Mouse (Mus musculus): ENCODE data around the gene Tnfrsf22.
A peak's percentile ranks its signal among the peaks of the same experiment; 100 is the strongest.

Gene Tnfrsf22

DNA sequence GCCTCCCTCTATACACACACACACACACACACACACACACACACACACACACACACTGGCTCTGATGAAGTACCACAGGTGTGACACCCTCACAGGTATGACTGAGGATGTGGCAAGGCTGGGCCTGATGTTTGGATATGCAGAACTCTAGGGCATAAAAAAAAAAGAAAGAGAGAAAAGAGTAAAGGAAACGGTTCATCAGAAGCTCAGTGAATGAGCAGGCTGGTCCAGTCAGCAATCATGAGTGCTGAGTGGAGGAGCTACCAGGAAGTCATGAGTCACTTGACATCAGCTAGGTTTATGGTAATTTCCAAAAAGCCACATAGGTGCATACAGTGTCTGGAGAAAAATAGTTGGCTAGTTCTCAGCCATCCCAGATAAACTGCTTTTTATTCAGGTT lies 20.0 kb downstream of the Tnfrsf22 start:
- DNase-seq, result no peak

DNA sequence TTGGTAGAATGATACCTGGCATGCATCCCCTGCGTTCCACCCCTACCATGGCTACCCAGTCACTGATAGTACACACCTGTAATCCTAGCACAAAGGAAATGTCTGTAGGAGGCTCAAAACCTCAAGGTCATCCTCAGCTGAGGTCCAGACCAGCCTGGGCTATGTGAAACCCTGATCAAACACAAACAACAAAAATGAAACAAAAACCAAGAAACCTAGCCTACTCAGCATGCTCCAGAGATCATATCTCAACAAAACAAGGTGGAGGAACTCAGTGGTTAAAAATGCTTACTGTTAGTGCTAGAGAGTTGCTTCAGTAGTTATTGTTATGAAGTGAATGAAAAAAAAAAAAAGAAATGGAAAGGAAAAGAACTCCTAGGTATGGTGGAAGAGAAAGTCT lies 20.9 kb downstream of the Tnfrsf22 start, which contains the start of gene Tnfrsf26:
Gene Tnfrsf26 (minus strand): TSS at position 183 of the 400 bp plus-strand sequence.
- DNase-seq, result no peak

DNA sequence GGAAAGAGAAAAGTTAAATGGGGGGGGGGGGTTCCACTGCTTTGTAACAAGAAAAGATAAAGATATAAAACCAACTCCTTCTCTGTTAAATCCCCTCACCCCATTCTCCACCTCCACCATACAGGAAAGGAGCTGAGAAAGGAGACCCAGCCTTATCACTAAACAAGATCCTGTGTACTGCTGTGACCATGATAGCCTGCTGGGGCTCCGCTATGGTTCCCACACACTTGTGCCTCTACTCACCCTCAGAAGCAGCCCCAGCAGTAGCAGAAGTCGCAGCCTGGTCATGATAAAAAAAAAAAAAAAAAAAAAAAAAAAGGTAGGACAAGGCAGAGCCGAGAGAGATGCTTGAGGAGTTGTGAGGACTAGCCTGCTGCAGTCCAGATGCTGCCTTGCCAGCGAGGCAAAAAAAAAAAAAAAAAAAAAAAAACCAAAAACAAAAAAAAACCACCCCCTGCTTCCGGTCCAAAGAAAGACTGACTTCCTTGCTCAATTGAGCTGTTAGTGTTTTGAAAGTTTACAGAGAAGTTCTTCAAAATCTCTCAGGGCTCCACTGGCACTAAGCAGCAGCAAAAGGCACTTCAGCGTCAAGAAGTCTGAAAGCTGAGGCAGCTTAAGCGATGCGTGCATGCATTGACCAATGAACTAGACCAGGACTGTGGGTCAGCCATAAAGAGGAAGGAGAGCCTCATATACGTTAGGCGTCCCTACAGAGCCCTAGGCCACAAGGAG lies 21.7 kb downstream of the Tnfrsf22 start:
- DNase-seq, result no peak

GRCm38 (mm10) chr7:143626178-143626577 lies 23.3 kb downstream of the Tnfrsf22 start:
- DNase-seq, result no peak

- no peak for DNase-seq
Measured at GRCm38 (mm10) chr7:143625151-143625550, 24.3 kb downstream of the Tnfrsf22 start.

DNA sequence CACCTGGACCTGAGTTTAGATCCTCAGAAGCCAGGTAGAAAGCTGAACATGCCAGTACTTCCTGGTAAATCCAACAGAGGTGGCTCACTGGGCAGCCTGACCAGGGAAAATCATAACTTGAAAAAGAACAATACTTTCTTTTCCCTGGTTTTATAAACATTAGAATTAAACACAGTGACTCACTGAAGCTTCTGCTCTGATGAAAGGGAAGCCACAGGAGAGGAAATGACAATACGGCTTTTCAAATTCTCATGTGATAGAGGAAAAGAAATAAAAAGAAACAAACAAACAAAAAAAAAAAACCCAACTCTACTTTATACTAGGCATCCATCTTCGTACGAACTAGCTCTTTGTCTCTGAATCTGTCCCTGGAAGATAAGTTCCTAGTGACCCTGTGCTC lies 24.9 kb downstream of the Tnfrsf22 start:
- no peak for DNase-seq

DNA sequence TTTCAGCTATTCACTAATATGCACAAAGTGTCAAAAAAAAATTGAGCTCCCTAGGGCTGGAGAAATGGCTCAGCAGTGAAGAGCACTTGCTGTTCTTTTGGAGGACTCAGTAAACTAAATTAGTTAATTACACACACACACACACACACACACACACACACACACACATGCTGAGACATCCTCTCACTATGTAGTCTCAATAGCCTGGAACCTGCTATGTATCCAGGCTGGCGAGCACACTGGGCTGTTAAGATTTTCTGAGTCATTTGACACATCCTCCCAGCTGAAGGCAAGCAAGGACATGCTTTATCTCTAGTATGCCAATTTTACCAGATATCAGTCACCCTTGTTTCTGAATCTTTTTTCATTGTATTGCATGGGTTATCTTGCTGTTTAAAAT lies 28.5 kb downstream of the Tnfrsf22 start:
- DNase-seq, result no peak

DNA sequence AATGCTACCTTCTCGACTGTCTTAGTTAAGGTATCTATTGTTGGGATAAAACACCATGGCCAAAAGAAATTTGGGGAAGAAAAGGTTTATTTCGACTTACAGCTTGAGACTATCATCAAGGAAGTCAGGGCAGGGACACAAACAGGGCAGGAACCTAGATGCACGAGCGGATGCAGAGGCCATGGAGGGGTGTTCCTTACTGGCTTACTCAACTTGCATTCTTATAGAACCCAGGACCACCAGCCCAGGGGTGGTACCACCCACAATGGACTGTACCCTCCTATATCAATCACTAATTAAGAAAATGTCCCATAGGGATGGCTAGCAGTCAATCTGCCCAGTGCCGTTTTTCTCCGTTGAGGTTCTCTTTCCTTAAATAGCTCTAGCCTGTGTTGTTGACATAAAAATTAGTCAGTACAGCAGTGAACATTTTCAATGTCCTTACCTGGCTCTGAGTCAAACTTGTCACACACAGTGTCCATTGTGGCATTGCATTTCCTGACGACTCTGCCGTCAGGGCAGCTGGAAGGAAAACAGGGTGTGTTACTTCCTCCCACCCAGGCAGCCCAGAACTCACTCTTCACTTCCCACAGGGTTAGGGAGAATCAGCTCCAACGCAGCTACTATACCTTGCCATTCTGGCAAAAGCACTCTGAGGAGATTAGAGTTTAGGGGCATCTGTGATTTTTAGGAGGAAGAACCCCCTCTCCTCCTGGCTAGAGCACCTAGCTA lies 34.9 kb downstream of the Tnfrsf22 start:
- DNase-seq, result no peak

DNA sequence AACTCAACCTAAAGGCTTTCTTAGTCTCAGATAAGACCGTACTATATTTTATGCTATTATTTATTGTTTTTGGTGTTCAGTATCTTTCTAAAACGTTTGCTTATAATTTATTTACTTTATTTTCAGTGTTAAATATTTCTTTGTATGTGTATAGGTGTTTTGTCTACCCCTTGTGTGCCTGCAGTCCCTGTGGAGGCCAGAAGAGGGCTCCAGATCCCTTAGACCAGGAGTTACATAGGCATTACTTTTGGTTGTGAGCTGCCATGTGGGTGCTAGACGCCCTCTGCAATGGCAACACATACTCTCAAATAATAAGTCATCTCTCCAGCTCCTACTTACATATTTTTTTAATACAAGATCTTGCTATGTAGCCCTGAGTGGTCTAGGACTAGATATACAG lies 37.2 kb downstream of the Tnfrsf22 start:
- no peak for DNase-seq

DNA sequence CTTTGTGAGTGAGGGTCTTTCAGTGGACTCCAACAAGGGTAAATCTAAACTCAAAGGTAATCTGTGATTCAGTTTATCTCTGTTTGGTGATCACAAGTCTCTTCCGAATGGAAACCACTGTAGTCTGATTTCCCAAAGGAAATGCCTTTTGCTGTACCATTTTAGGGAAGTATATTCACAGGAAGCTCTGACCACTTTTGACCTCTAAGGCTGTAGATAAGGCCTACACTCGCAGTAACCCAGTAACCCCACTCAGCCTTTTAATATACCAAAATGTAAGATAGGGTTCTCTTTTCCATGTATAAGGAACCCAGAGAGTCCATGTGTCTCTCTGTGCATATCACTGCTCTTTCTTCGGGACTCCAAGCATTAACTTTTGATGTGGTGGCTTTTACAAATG lies 44.1 kb downstream of the Tnfrsf22 start:
- DNase-seq, result no peak

- no peak for DNase-seq
Measured at GRCm38 (mm10) chr7:143604889-143605288, 44.6 kb downstream of the Tnfrsf22 start.

DNA sequence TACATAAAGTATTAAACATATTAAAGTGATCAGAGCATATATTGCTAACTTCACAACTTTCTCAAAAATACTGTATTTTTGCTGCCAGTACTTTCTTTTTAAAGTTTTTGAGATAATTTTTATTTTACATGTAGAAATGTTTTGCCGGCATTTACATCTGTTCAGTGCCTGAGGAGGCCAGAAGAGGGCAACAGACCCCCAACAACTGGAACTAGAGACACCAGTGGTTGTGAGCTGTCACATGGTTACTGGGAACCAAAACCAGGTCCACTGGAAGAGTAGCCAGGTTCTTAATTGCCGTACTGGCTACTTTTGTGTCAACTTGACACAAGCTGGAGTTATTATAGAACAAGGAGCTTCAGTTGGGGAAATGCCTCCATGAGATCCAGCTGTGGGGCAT lies 47.8 kb downstream of the Tnfrsf22 start:
- DNase-seq, result no peak

GRCm38 (mm10) chr7:143600231-143600740 lies 49.2 kb downstream of the Tnfrsf22 start:
- DNase-seq, result no peak

DNA sequence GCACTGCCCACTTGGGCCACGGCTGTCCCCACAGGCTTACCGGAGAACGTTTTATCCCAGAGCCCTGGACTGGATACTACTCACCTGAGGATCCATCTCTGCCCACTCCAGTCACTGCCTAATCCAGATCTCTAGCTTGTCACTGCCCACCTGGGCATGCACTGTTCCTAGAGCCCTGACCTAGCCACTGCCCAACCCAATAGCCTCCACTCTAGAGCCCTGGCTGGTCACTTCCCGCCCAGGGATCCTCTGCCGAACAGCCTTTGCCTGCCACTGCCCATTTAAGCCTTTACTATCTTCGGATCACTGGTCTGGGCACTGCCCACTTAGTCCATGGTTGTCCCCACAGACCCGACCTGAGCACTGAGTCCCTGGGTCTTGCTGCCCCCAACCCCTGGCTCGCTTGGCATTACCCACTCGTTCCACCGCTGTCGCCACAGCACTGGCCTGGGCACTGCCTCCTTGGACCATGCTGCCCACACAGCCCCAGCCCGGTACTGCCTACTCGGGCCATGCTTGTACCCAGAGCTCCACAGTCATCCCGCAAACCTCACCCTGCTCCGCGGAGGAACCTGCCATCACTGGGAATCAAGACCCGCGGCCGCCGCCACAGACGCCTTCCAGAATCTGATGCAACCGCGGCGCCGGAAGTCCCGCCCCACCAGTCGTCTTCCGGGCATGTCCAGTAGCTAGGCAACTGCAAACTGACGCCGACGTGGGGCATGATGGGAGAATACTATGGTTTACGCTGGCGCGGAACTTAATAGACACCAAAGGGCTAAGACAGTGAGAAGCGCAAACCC lies 49.8 kb downstream of the Tnfrsf22 start, which contains the start of gene Cars:
Gene Cars (minus strand): TSS at position 663 of the 803 bp plus-strand sequence.
- peak; percentile 94 for DNase-seq

DNA sequence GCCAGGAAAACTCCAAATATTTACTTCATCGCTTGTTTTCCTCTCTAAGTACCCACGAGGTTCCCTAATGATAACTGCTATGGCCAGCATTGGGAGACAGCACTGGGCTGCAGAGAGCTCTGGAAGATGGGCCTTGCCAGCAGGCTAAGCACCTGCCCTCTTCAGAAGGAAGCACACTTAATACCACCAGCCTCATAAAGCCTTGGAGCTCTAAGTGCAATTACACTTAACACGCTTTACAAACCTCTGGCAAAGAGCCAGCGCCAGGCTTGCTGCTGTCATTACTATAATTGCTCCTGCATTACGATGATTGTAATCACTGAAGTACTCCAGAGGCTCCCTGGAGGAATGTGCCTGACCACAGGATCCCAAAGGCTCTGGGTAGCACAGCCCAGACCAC lies 54.6 kb downstream of the Tnfrsf22 start:
- no peak for DNase-seq

- DNase-seq, result no peak
Measured at GRCm38 (mm10) chr7:143592255-143592654, 57.2 kb downstream of the Tnfrsf22 start.

GRCm38 (mm10) chr7:143588006-143588405 lies 61.5 kb downstream of the Tnfrsf22 start:
- no peak for DNase-seq

DNA sequence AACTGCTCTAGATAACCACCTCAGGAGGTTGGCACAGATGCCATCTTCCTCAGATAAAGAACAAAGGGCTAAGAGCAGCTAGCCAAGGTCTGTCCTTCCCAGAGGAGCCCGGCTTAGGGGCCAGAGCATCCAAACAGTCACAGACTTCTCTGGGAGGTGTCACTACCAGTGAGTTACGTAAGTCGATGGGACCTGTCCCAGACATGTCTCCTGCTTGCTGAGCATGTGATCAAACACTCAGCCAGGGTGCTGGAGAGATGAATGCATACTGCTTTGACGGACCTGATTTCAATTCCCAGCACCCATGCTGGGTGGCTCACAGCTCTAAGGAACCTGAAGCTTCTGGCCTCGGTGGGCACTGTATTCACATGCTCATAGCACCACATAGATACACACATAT lies 61.9 kb downstream of the Tnfrsf22 start:
- no peak for DNase-seq

All from layer of hippocampus, adult 9-11 months (tissue).